Mouse (Mus musculus) c-Kit-positive CD71-positive TER-119-positive erythroid progenitor cells, embryonic 14.5 days (primary cell): ENCODE measurements around the gene Ddi2.

Source experiments
- DNase-seq: peaks from one replicate; pipeline ENCODE4 v3.0.0-alpha.2; 2013; ENCODE audit warnings: low spot score

Gene Ddi2

DNA sequence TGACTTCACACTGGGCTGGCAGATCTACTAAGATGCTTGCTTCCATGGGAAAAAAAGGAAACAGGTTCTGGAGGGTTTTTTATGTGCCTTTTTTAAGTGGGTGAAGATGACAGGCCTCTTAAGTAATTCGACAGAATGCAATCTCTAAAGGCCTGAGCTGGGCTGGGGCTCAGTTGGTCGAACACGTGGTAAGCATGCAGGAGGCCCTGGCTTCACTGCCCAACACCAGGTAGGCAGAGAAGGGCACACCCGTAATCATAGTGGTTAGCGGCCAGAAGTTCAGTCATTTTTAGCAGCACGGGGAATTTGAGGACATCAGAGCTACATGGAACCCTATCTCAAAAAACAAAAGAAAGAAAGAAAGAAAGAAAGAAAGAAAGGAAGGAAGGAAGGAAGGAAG is 68.7 kb downstream of the Ddi2 start:
- DNase-seq = no peak

DNA sequence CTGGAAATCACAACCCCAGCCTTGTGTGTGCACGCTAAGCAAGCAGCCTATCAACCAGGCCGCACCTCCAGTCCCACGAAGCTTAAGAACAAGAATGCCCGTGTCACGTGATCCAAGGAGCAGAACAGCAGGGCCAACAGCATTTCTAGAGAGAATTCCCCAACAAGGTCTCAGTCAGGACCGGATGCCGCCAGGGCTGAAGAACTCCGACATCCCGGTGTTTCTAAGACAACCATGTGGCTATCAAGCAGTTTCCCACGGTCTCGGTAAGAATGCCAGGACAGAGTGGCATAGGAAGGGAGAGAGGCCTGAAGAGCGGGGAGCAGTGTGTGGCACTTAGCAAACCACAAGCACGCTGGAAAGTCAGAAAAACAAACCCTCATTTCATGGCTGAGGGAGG is 69.4 kb downstream of the Ddi2 start:
- DNase-seq = no peak

DNA sequence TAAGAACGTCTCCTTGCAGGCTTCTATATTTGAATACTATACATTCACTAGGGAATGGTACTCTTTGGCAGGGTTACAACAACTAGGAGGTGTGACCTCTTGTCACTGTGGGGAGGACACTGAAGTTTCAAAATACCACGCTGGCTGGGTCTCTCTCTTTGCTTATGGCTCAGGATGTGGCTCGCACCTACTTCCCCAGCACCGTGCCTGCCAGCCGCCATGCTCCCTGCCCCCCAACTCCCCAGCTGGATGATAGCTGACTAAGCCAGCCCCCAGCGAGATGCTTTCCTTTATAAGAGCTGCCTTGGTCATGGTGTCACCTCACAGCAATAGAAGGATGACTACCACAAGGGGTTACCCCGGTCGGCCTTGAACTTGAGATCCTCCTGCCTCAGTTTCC is 70.2 kb downstream of the Ddi2 start:
- DNase-seq = no peak

DNA sequence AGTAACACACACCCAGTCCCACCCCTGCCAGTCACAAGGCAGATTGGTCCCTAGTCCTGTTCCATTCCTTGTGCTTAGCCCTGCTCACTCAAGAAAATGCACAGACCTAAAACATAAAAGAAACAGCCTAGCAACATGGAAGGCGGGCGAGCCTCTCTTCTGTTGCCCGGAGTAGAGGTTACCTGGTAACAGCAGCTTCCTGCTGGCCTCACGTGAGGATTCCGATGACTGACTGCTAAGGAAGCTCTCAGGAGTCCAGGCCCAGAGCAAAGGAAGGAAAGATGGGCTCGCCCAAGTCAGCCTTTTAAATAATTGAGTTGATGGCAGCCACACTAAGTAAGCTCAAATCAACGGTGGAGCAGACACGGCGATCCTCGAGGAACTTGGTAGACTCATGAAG is 71.3 kb downstream of the Ddi2 start:
- no peak for DNase-seq

DNA sequence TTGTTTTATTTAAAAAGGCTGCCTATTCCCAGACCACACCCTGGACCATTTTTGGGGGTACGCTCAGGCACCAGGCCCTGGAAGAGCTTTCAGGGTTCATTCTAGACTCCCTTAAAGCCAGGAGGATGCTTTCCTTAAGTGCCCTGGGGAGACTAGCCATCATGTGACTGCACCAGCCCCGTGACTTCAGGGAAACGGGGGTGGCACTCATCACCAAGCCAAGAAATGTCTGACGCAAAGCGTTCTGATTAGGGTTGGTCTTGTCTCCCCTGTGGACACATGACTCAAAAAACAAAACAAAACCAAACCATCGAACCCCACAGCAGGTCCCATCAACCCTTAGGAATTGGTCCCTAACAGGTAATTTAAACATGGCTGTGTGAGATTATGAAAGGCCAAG is 71.9 kb downstream of the Ddi2 start:
- no peak for DNase-seq

DNA sequence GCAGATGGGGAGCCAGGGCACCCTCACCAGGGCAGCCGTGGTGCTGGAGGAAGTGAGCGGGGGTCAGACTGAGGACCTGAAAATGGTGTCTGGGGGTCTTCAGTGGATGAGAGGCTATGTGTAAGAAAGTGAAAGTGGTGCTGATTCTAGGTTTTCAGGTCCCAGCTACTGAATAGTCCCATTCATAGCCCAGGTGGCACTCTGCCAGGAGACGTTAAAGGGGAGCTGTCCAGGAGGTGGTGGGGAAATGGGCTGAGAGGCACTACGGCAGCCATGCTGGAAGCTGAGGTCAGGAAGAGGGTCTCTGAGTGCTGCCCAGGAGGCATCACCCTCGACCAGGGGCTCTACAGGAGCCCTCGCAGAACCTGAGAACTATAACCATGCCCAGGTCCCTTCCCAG is 74.0 kb downstream of the Ddi2 start:
- DNase-seq = no peak

DNA sequence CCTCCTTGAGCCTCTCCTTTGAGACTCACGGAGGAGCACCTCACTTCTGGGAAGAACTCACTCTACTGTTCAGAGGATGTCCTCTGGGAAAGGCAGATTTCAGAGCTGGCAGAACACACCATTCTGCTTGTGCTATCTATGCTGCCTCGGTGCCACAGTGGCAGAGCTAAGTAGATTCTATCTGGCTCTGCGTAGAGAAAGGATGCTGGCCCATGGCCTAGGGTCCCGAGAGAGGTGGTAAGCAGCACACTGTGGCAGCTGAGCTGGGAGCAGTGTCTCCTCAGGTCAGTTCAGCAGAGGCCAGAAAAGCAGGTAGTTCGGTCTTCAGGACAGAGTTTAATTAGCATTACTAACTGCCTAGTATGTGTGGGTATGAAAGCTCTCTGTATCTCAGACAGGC is 75.0 kb downstream of the Ddi2 start:
- DNase-seq = no peak

DNA sequence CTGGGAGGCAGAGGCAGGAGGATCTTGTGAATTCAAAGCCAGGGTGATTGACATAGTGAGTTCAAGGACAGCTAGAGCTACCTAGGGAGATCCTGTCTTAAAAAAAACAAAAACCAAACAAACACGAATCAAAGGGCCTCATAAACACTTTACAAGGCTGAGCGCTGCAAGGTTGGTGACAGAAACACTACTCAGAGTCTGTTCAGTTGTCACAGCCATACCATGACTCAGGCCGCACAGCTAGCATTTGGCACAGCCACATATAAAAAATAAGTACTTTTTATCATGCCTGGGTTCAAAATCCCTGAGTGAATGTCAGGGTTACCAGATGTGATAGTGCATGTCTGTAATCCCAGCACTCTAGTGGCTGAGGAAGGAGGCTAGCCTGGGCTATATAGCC is 76.0 kb downstream of the Ddi2 start:
- DNase-seq = no peak

DNA sequence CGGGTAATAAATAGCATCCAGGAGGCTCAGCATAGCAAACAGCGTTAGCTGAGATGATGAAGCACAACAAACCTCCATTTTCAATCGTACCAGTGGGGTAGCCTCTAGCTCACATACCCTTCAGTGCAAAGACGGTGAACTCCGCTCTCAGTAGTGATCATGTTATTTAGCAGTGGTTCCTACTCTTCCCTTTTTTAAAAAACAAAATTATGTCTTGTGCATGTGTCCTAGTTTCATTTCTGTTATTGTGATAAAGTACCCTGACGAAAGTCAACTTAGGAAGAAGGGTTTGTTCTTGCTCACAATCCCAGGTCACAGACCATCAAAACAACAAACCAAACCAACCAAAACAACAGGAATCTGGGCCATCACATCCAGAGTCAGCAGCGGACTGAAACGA is 77.2 kb downstream of the Ddi2 start:
- no peak for DNase-seq

DNA sequence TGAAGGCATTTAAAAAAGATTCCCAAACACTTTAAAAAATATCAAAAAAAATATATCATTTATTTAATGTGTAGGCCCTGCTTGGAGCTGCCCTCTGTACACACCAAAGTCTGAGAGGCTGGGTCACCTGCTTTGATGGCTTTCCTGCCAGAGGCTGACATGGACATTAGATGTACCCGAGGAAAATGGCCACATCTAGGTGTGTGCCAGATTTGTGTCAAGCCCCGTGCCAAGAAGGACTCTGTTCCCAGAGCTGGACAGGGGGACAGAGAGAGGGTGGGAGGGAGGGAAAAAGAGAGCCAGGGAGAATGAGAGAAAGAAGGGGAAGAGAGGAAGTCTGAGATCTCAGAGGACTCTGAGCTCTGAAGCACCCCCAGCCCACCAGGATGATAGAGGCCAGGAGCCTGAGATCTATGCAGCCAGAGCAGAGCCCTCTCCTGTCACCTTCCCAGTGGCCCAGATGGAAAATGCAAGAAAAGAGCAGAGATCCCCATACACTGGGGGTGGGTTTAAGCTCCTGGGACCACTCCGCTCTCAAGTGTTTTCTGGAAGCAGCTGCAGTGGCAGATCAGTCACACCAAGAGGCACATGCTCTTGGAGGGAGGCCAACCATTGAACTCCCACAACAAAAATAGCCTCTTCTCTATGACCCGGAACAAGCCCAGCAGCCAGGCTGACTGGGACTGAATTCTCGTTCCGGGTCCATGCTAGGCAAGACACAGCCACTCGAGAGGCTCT is 79.9 kb downstream of the Ddi2 start:
- no peak for DNase-seq

DNA sequence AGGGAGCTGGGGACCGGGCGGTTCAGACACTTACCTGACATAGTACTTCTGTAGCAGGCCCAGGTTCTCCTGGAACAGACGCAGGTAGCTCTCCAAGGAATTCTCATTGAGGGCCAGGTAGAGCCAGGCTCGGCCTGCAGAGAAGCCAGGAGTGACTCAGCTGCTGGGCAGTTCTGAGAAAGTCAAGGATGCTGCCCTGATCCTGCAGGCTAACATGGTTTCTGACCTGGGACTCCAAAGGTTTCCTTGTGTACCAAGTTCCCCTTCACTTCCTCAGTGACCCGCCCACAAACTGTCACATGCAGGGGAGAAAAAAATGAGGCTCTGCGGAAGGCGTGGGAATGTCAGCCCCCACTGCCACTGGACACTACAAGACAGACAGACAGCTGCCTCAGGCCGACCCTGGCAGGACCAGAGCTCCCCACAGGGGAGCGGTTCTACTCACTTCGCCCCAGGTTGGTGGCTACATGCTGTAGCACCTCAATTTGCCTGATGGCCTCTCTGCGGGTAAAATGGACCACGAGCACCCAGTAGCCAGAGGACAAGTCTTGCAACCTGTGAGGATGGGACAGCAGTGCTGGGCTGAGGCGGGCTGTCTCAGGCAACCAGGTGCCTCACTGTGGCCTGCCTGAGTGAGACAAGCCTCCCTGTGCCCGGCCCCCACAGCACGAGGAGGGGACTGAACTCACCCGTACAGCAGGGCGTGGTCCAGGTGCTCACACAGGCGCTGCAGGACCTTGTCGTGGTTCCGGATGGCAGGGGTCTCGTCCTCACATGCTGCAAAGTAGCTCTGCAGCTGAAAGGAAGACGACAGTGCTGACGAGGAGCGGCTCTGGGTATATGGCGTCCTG is 81.0 kb downstream of the Ddi2 start:
- no peak for DNase-seq

DNA sequence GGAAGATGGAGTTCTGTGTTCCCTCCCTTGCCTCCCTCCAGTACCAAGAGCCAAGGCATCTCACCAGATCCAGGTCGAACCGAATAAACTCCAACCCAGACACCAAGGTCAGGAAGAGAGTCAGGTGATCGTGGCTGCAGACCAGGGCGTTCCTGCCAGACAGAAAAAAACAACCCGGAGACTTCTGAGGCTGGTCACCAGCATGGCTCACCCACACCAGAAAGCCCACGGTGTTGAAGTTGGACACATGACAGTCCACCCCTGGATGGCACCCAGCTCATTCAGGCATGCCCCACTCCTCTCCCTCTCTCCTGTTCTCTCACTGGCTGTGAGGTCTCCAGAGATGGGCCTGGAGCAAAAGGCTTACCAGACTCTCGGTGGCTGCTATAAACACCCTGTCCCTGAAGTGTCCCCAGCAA is 81.9 kb downstream of the Ddi2 start:
- DNase-seq = no peak

DNA sequence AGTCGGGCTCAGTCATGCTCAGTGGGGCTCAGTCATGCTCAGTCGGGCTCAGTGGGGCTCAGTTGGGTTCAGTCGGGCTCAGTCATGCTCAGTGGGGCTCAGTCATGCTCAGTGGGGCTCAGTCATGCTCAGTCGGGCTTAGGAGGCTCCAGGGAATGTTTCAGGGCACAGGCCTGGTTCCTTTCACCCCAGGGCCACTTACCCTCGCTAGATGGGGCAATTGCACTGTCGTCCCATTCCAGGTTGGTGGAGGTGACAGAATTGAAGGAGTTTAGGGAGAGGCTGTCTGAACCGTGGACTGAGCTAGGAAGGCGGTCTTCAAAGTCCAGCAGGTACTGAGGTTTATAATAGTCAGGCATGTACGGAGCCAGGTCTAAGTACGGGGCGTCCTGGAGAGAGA is 83.7 kb downstream of the Ddi2 start:
- DNase-seq = no peak

DNA sequence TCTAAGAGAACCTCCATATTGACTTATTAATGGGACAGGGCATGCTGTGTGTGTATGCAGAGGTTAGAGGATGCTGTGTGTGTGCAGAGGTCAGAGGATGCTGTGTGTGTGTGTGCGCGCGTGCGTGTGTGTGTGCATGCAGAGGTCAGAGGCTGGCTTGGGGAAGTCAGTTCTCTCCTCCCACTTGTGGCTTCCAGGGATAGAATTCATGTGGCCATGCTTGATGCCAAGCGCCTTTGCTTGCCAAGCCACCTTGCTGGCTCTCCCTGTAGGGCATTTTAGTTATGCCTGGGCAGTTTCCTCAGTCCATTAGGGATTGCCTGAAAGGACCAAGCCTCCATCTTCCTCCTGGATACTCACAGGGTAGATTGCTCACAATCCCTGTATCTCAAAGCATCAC is 86.5 kb downstream of the Ddi2 start:
- DNase-seq = no peak

DNA sequence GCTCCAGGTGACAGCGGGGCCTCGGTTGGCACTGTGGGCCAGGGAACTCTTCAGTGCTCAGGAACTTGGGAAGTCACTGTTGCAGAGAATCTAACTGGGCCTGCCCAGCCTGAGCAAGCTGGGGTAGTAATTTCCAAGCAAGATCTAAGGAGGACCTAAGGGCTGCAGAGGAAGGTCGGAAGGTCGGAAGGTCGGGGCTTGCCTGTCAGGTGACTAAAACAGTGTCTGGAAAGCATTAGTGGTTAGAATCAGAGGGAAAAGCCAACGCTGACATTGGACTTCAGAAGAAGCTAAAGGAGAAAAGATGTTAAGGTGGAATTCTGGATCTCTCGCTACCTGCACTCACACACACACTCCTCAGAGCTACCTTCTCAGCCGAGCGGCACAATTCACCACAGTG is 87.2 kb downstream of the Ddi2 start:
- no peak for DNase-seq

DNA sequence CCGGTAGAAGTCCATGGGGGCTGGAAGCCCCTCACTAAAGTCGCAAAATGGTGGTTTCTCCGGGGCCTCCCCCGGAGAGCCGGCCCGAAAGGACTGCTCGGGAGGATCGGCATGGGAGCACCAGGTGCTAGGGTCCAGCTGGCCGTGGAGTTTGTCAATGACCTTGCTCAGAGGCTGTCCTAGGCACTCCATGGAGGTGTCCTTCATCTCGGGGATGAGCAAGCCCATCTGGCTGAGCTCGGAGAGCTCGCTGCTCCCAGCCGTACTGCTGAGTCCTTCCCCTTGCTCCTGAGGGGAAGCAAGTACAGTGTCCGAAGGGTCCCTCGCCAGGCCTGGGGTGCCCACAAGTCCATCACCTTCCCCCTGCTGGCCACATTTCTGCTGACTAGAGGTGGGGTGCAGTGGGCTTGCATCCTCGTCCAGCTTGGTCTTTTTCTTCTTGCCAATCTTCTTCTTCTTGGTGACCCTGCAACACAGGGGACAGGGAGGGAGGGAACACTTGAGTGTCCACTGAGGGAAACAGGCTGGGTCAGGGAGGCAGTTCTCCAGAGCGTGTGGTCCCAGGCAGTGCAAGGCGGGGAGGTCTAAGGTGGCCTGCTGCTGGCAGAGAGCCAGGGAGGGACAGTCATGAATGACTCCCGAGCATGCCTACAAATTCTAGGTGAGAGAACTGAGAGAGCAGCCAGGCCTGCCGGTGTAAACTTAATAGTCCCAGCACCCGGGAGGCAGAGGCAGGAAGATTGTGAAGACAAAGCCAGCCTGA is 90.9 kb downstream of the Ddi2 start:
- no peak for DNase-seq

DNA sequence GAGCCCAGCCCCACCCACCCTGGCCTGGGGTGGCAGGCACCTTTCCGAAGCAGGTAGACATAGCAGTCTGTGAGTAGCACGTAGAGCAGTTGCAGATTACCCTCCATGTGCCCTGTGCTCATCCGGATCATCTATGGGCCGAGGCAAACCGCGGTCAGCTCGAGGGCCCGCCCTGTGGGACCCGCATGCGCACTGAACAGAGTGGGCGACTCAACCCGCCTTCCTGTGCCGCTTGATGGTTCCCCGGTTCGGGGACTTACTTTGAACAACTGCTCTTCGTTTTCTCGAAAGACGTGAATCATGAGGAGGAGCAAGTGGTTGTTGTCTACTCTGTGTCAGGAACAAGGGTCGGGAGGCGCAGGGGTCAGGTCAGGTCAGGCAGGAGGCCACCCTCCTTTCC is 92.0 kb downstream of the Ddi2 start:
- no peak for DNase-seq

DNA sequence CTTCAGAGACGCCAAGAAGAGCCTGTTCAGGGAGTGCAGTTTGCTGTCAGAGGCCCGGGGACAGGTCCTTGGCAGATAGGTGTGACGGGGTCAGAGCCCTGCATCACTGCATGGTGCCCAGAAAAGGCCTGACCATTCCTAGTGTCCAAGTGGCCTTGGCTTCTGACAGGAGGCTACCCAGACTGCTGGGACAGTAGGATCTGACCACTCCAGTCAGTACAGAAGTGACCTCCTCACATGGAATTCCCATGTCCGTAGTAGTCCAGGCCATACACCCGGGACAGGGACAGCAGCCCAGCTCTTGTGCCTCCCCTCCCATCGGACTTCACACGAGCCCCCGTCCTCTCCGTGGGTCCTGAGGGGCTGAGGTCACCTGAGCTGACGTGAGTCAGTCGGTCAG is 93.2 kb downstream of the Ddi2 start:
- no peak for DNase-seq

DNA sequence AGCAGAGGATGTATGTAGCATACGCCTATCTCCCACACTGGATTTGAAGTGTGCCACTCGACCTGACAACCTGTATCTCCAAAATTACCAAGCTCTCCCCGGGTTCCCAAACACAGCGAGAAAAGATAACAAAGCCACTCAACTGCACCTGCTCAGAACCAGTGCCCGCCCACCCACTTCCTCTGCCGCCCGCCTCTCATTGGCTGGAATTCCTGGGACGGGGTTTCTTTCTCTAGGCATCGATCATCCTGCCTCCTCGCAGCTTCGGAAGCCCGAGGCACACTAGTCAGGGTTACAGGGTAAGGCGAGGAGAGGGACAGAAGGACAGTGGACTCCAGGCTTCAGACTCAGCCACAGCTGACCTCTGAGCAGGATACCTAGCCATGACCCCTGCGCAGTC is 94.6 kb downstream of the Ddi2 start:
- no peak for DNase-seq
